Mouse (Mus musculus) inflammation-experienced regulatory T-cells, adult 16 weeks (primary cell): ENCODE measurements around the gene Pomt2. TPM values are rescaled to one million over a fixed set of nuclear protein-coding genes. Genes with fewer than 3 reads are reported as not detected.

Experiments
- polyA plus RNA-seq: library from polyadenylated mRNA; unstranded; fragments of 100-300 nt; shearing (Covaris generic); gene quantifications from one replicate; pipeline ENCODE4 v1.2.1, GENCODE M21; 2017

The Pomt2 gene
- polyA plus RNA-seq = 6.8 TPM

GRCm38 (mm10) chr12:87147395-87148089 is at the start of gene Pomt2:
TSS of gene Pomt2 (minus strand) at chr12:87147968.

GRCm38 (mm10) chr12:87146966-87147365 is 802 bp downstream of the Pomt2 start, which contains the start of gene Gstz1:
TSS of gene Gstz1 (plus strand) at chr12:87147165.

DNA sequence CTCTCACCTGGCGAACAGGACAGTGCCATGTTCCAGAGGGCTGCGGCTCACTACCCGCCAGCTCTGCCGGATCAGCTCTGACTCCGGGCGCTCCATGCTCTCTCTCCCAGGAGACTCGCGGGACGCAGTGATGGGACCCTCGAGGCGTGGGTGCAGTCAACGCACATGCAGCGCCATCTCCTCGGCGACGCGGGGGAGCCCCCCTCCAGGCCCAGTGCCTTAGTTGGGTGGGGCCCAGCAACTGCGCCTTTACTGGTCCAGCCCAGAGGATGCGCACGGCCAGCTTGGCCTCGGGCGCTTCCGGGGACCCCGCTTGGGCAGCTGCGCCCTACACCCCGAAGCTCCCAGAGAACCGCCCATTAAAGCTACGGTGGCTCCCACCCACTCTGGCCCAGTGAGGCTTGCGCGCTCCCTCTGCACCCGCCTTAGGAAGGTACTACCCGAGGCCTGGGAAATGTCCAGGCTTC is 45.6 kb downstream of the Pomt2 start, which contains the start of gene Ngb:
TSS of gene Ngb (minus strand) at position 375 of the 467 bp plus-strand sequence.

Other genes with a start within 250 kb of the Pomt2 start
- gene Cipc, start 200.9 kb downstream of the Pomt2 start, polyA plus RNA-seq = 43.0 TPM
- gene Zdhhc22, start 157.5 kb downstream of the Pomt2 start, polyA plus RNA-seq = 0.13 TPM
- 2.1 TPM for gene Tmem63c, start 126.6 kb downstream of the Pomt2 start, polyA plus RNA-seq
- not detected for gene Ngb, start 45.4 kb downstream of the Pomt2 start, polyA plus RNA-seq
- 14.0 TPM for gene Gstz1, start 803 bp downstream of the Pomt2 start, polyA plus RNA-seq
- gene Samd15, start 51.8 kb upstream of the Pomt2 start, polyA plus RNA-seq = 3.3 TPM
- 7.9 TPM for gene Tmed8, start 52.5 kb upstream of the Pomt2 start, polyA plus RNA-seq
- 1.3 TPM for gene Noxred1, start 90.8 kb upstream of the Pomt2 start, polyA plus RNA-seq
- 43.5 TPM for gene Vipas39, start 118.3 kb upstream of the Pomt2 start, polyA plus RNA-seq
- gene Ahsa1, start 118.5 kb upstream of the Pomt2 start, polyA plus RNA-seq = 183 TPM
- gene Ism2, start 151.7 kb upstream of the Pomt2 start, polyA plus RNA-seq = not detected
- gene Sptlc2, start 240.4 kb upstream of the Pomt2 start, polyA plus RNA-seq = 133 TPM